Mouse (Mus musculus): ENCODE data around the gene Lag3. TPM values are rescaled to one million over a fixed set of nuclear protein-coding genes. Genes with fewer than 3 reads are reported as not detected.

Gene Lag3
- total RNA-seq (2022), result under 1 TPM in 1 of 4 experiments, not detected in 3; 0.31 TPM

- no peak for DNase-seq (ENCODE audit: low spot score in 2 of 2)
Observed at GRCm38 (mm10) chr6:124911533-124912218, at the start of gene Lag3. Lag3 (minus strand) TSS chr6:124911705.

- no peak for DNase-seq (ENCODE audit: low spot score in 2 of 2)
Observed at GRCm38 (mm10) chr6:124961021-124961420, 49.5 kb upstream of the Lag3 start.

- no peak for DNase-seq (ENCODE audit: low spot score in 2 of 2)
Observed at GRCm38 (mm10) chr6:124959960-124960359, 48.5 kb upstream of the Lag3 start.

- no peak for DNase-seq (ENCODE audit: low spot score in 2 of 2)
Observed at GRCm38 (mm10) chr6:124958127-124958526, 46.6 kb upstream of the Lag3 start.

DNA sequence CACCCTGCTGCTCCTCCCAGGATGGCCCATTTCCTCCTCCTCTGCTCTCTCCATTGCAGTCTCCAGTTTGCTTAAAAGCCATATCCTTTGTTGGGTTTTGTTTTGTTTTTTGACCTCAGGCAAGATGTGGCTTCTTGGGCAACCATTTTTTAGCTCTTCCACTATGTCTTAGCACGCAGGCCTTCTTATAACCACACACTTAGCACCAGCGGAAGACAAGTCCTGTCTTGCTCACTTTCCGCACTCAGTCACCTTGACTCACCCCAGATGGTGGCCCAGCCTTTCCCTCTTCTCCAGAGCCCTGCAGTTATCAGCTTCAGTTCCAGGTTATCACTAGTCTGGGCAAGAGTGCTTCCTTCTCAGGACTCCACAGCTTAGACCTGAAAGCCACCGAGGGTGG, 43.7 kb upstream of the Lag3 start:
- DNase-seq (ENCODE audit: low spot score in 2 of 2), result no peak

DNA sequence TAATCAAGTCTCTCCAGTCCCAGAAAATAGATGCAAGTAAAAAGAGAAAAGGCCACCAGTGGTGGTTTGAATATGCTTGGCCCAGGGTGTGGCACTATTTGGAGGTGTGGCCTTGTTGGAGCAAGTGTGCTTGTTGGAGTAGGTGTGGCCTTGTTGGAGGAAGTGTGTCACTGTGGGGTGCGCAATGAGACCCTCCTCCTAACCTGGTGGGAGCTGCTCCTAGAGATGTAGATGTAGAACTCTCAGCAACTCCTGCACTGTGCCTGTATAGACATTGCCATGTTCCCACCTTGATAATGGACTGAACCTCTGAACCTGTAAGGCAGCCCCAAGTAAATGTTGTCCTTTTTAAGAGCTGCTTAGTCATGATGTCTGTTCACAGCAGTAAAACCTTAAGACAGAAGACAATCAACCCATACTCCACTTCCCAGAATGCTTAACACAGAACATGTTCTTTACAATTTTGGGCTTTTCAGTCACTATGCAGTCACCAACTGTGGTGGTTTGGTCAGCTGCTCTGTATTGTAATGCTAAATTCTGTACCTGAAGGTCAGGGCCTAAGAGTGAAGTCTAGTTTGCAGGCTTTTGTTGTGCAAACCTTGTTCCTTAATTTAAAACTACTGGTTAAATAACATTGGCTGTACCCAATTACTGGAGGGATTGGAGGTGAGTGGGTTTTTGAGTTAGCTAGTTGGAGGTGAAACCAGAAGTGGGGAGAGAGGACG, 42.6 kb upstream of the Lag3 start:
- no peak for DNase-seq (ENCODE audit: low spot score in 2 of 2)

DNA sequence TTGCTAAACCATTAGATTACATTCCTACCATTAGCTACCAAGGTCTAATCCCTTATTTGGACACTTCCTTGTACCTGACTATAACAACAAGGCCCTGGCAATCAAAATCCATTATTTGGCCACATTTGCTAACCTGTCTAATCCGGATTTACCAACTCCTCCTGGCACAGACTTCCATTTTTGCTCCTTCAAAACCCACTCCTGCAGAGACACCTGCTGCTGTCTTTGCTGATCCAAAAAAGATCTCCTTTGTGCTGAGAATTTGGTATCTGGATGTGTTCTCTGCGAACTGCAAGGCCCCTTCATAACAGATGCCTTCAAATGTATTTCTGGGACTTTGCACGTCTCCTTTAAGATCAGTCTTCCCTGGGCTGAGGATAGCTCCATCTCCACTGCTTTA, 32.0 kb upstream of the Lag3 start:
- no peak for DNase-seq (ENCODE audit: low spot score in 2 of 2)

GRCm38 (mm10) chr6:124941679-124942078, 30.2 kb upstream of the Lag3 start:
- DNase-seq (ENCODE audit: low spot score in 2 of 2), result no peak

GRCm38 (mm10) chr6:124938554-124938953, 27.0 kb upstream of the Lag3 start:
- no peak for DNase-seq (ENCODE audit: low spot score in 2 of 2)

- DNase-seq (ENCODE audit: low spot score in 2 of 2), result no peak
Observed at GRCm38 (mm10) chr6:124937493-124937892, 26.0 kb upstream of the Lag3 start.

- DNase-seq (ENCODE audit: low spot score in 2 of 2), result no peak
Observed at GRCm38 (mm10) chr6:124936681-124937080, 25.2 kb upstream of the Lag3 start.

- no peak for DNase-seq (ENCODE audit: low spot score in 2 of 2)
Observed at GRCm38 (mm10) chr6:124934670-124935069, 23.2 kb upstream of the Lag3 start.

- DNase-seq (ENCODE audit: low spot score in 2 of 2), result no peak
Observed at GRCm38 (mm10) chr6:124933127-124933526, 21.6 kb upstream of the Lag3 start.

DNA sequence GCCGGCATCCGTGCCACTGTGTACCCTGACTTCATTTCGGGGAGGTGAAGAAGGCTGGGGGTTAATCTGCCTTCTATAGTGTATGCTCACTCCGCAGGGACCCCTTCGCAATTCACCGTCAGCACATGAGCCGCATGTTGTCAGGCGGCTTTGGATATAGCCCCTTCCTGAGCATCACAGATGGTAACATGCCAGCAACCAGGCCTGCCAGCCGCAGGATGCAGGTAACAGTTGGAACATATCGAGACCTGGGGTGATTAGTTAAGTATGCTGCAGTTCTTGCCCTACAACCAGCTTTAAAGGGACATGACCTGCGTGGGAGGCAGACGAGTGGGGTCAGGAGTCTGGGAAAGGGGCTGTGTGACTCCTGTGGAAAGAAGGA, 20.8 kb upstream of the Lag3 start:
- no peak for DNase-seq (ENCODE audit: low spot score in 2 of 2)

- no peak for DNase-seq (ENCODE audit: low spot score in 2 of 2)
Observed at GRCm38 (mm10) chr6:124931525-124932313, 20.2 kb upstream of the Lag3 start.

DNA sequence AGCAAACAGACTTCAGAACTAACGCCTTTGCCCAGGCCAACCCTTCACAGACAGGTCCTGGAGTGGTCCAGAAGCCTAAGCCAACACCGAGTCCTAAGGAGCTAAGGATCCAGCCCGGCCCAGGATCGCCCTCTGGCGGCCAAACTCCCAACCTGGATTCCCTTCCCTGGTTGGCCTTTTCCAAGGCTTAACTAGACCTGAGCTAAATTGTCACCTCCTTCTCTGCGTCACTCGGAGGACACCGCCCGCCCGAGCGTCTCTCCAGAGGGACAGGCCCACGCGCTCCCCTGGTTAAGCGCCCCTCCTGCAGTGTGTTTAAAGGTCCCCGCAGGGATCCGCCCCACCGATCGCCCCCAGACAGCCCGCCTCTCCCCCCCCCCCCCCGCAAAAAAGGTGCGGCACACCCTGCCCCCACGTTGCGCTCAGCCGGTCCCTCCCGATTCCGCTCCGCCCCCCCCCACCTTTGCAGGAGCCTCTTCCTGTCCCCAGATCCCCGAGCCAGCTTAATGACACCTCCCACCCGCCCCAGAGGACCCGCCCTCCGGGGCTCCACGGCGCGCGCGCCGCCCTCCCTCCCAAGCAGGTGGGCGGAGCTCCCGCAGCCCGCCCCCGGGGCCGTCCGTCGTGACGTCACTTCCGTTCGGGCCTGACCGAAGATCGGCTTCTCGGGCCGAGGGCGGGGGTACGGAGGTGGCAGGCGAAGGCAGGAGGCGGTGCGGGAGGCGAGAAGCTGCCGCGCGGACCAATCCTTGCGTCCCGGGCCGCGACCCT, 19.4 kb upstream of the Lag3 start, which contains the start of gene Mlf2:
Gene Mlf2 (plus strand): TSS at position 633 of the 771 bp plus-strand sequence.
- DNase-seq (ENCODE audit: low spot score in 2 of 2), result peak; percentile 99

DNA sequence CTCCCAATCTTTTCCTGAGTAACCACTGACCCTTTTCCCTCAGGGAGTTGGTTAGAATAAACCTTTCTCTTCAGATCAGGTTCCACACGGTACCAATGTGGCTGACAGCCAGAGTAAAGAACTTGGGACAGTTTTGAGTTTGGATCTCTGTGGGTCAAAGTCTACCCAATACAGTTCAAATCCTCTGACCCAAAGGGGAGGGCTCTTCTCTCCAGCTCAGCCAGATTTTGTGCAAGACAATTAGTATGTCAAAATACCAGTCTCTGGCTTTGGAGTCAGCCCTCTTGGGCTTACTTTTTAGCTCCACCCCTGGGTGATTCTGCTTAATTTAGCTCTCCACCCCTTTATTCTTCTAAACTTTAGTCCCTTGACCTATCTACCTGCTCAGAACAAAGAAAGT, 18.7 kb upstream of the Lag3 start:
- no peak for DNase-seq (ENCODE audit: low spot score in 2 of 2)

- DNase-seq (ENCODE audit: low spot score in 2 of 2), result no peak
Observed at GRCm38 (mm10) chr6:124925941-124926340, 14.4 kb upstream of the Lag3 start.

DNA sequence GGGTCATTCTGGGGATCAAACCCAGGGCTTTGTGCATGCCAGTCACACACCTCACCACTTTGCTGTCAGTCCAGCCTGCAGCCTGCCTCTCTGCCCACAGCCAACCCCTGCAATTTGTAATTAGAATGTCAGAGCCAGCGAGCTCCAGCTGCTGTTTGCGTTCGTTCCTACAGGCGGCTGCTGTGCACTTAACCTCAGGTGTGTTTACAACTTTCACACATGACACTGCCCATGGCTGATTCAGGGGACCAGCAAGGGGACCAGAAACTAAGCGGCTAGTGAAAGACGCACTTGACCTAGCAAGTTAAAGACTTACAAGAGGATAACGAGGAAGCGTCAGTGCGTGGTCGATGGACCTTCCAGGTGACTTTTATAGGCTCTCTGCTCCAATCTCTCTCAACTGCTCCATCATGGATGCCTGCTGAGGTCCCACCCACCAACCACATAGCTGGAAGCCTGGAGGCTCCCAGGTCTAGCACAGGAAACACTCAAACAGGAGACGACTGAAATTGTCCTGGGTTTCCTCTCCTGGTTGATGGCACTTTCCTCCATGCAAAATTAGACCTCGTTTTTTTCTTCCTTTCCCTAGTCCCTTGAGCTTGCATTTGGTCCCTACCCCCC, 13.8 kb upstream of the Lag3 start:
- DNase-seq (ENCODE audit: low spot score in 2 of 2), result no peak

GRCm38 (mm10) chr6:124921539-124921938, 10.0 kb upstream of the Lag3 start:
- DNase-seq (ENCODE audit: low spot score in 2 of 2), result no peak
